Mouse (Mus musculus): ENCODE data around the gene Rcsd1. TPM values are rescaled to one million over a fixed set of nuclear protein-coding genes. Genes with fewer than 3 reads are reported as not detected.

Rcsd1 gene
- total RNA-seq, 2 experiments from 2014 or later, result 6.8 to 6.9 TPM

GRCm38 (mm10) chr1:165631136-165631535 is 78.4 kb downstream of the Rcsd1 start:
- DNase-seq (ENCODE audit: low spot score in 2 of 2), result no peak

- DNase-seq (ENCODE audit: low spot score in 2 of 2), result no peak
These were observed 79.6 kb downstream of the Rcsd1 start for GRCm38 (mm10) chr1:165629975-165630374.

- no peak for DNase-seq (ENCODE audit: low spot score in 2 of 2)
These were observed 81.0 kb downstream of the Rcsd1 start for GRCm38 (mm10) chr1:165628603-165629002.

GRCm38 (mm10) chr1:165625896-165626295 is 83.7 kb downstream of the Rcsd1 start:
- DNase-seq (ENCODE audit: low spot score in 2 of 2), result no peak

GRCm38 (mm10) chr1:165625058-165625457 is 84.5 kb downstream of the Rcsd1 start:
- DNase-seq (ENCODE audit: low spot score in 2 of 2), result no peak

- DNase-seq (ENCODE audit: low spot score in 2 of 2), result no peak
These were observed 91.3 kb downstream of the Rcsd1 start for GRCm38 (mm10) chr1:165618201-165618624.

GRCm38 (mm10) chr1:165617166-165617891 is 92.2 kb downstream of the Rcsd1 start:
- DNase-seq (ENCODE audit: low spot score in 2 of 2), result no peak

- DNase-seq (ENCODE audit: low spot score in 2 of 2), result no peak
These were observed 92.9 kb downstream of the Rcsd1 start for GRCm38 (mm10) chr1:165616652-165617051.

- no peak for DNase-seq (ENCODE audit: low spot score in 2 of 2)
These were observed 94.8 kb downstream of the Rcsd1 start for GRCm38 (mm10) chr1:165614793-165615192.

- no peak for DNase-seq (ENCODE audit: low spot score in 2 of 2)
These were observed 95.6 kb downstream of the Rcsd1 start for GRCm38 (mm10) chr1:165613926-165614325.

GRCm38 (mm10) chr1:165612714-165613113 is 96.8 kb downstream of the Rcsd1 start:
- DNase-seq (ENCODE audit: low spot score in 2 of 2), result no peak

- DNase-seq (ENCODE audit: low spot score in 2 of 2), result no peak
These were observed 99.1 kb downstream of the Rcsd1 start for GRCm38 (mm10) chr1:165610321-165610999.

GRCm38 (mm10) chr1:165609495-165610320 is 99.8 kb downstream of the Rcsd1 start:
- no peak for DNase-seq (ENCODE audit: low spot score in 2 of 2)

- DNase-seq (ENCODE audit: low spot score in 2 of 2), result no peak
These were observed 100.7 kb downstream of the Rcsd1 start for GRCm38 (mm10) chr1:165608904-165609303.

GRCm38 (mm10) chr1:165605774-165606173 is 103.8 kb downstream of the Rcsd1 start:
- DNase-seq (ENCODE audit: low spot score in 2 of 2), result no peak

- no peak for DNase-seq (ENCODE audit: low spot score in 2 of 2)
These were observed 104.4 kb downstream of the Rcsd1 start for GRCm38 (mm10) chr1:165605108-165605507.

GRCm38 (mm10) chr1:165604203-165604602 is 105.4 kb downstream of the Rcsd1 start:
- no peak for DNase-seq (ENCODE audit: low spot score in 2 of 2)

- no peak for DNase-seq (ENCODE audit: low spot score in 2 of 2)
These were observed 106.3 kb downstream of the Rcsd1 start for GRCm38 (mm10) chr1:165603218-165603617.

- DNase-seq (ENCODE audit: low spot score in 2 of 2), result no peak
These were observed 107.7 kb downstream of the Rcsd1 start for GRCm38 (mm10) chr1:165601775-165602280.

Data from layer of hippocampus, postnatal 10 days (tissue).